Mouse (Mus musculus) adrenal gland, postnatal 36 days (tissue): Measurements from ENCODE around the gene Ncf1. TPM values are rescaled to one million over a fixed set of nuclear protein-coding genes. Genes with fewer than 3 reads are reported as not detected.

ENCODE experiments used
- DNase-seq, 2 experiments: peaks; one replicate each; pipeline ENCODE4 v3.0.0; 2021; ENCODE audit warnings: mixed read lengths in 1 of 2
- long read RNA-seq, 2 experiments: library from polyadenylated mRNA; stranded (forward); transcript quantifications; one replicate each; pipeline ENCODE4 v2.0.0; 2021; ENCODE audit warnings: borderline sequencing depth in 2 of 2
- total RNA-seq, 2 experiments: library from RNA; stranded (reverse); gene quantifications; 2 replicates each; pipeline ENCODE4 v1.2.3; 2021

Gene Ncf1
- total RNA-seq = 1 to 10 TPM; 5.2 to 9.7 TPM
- long read RNA-seq, experiment 1, partial matches to known transcripts = 0 of 3 reads
- long read RNA-seq, experiment 1, other reads (novel, unspliced or antisense) = 1 of 3 reads
- long read RNA-seq, experiment 2, partial matches to known transcripts = 1 of 4 reads
- long read RNA-seq, experiment 2, other reads (novel, unspliced or antisense) = 1 of 4 reads

DNA sequence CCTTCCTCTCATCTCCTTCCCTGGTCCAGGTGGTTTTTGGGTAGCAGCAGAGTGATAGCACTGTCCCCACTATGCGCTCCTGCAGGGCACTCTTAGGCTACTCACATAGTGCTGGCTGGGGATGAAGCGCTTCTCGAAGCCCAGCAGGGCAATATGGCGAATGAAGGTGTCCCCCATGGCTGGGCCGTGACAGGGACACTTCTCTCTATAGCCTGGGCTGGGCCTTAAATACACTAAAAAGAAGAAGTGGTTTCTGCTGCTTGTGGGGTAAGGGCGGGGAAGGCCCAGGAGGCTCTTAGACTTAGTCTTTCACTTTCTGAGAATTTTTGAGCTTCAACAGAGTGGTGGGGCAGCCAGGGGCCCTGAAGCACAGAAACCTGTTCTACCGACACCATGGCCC is at the start of gene Ncf1:
Gene Ncf1 (minus strand): TSS at position 235 of the 400 bp plus-strand sequence.
- DNase-seq = no peak

DNA sequence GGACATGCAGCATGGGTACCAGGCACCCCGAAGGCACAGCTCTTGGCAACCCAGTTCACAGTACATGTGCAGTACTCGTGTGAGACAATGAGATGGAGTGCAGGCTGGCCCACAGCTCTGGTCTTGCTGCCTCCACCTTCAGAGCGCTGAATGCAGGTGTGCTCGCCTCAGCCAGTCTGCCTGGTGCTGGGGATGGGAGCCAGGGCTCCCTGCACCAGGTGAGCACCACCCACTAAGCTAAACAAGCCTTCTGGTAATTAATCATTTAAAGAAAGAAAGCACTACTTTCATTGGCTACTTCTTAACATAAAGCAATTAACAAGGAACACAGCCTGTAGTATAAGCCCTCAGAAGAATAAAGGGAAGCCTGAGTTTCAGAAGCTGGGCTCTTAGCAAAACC is 47.7 kb upstream of the Ncf1 start:
- no peak for DNase-seq

DNA sequence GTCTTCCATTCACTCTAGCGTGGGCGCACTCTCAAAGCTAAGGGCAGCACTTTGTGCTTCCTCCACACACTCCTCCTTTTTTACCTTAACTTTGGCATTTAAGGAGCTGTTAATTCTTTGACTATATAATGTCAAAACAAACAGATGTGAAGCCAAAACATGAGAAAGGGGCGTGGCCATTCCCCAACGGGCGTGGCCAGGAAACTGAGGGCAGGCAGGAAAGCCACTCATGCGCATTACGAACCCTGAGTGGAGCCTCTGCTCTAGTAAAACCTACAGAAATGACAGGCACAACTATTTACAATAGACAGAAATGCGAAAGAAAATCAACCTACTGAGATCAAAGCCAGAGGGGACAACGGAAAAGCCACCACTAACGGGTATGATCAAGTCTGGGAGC is 46.1 kb upstream of the Ncf1 start:
- no peak for DNase-seq

DNA sequence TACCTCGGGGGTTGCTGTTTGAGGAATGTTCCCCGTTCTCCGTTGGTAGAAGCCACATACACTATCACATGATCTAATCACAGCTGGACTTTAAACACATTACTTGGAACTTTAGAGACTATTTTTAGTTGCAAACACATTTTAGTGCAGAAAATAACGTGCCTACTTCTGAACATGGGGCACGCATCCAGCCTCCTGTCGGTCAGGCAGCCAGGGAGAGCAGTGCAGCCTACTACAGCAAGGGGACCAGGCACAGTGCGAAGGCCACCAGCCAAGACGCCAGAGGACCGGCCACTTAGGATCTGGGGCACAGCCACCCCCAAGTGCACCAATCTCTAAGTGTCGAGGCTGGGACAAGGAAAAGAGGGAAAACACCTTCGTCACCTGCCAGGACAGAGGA is 45.6 kb upstream of the Ncf1 start:
- DNase-seq = no peak

DNA sequence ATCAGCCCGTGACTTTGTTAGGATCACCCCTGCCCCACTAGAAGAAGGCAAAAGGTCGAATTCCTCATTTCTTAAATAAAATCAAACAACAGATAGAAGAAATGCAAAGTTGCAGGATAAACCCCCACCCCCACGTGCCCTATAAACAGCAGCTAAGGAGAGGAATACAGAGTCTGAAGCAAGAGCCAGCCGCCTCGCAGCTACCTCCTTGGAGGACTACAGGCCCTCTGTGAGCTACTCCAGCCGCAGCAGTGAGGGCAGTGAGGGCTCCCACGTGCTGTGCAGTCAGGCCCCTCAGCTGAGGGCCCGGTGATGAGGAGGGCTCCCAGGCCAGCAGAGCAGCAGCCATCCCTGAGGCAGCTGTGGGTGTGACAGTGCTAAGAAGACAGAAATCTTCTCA is 44.3 kb upstream of the Ncf1 start:
- DNase-seq = no peak

DNA sequence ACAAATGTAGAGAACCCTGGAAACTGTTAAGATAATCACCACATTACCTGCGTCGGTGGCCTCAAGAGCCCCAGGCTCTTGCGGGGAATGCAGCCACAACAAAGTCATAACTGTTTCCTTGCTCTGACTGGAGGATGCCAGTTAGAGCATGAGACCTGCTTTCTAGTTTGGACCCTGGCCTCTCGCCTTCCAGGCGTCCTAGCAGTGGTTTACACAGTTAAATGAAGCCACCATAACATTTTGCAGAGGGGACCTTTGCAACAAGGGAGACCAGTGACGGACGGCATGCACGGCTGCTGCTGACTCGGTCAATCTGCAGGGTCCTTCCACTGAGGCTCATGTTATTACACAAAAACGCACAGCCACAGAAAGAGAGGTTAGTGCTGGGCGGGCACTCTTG is 43.3 kb upstream of the Ncf1 start:
- no peak for DNase-seq

DNA sequence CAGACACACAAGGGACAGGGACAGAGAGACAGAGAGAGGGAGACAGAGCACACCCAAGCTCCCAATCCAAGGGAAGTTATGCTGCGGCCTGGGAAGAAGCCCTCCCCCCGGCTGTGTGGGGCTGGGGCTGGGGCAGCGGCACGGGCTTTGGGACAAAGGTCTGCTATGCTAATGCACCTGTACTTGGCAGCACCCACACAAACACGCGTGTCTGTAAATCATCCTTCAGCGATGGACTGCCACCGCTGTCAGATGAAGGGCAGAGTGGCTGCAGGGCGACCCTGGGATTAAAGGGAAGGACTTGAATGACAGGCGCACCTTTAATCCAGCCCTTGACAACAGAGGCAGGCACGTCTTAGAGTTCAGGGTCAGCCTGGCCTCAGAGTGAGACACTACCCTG is 42.0 kb upstream of the Ncf1 start:
- no peak for DNase-seq

DNA sequence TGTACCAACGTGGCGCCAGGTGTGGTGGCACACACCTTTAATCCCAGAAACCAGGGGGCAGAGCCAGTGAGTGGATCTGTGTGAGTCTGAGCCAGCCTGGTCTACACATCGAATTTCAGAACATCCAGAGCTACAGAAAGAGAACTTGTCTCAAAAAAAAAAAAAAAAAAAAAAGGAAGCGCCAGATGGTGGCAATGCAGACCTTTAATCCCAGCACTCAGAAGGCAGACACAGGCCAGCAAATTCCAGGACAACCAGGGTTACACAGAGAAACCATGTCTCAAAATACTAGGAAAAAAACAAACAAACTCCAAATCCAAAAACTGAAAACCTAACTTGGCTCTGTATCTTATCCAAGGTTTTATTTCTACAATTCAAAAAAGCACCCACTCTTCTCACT is 41.1 kb upstream of the Ncf1 start:
- DNase-seq = no peak

DNA sequence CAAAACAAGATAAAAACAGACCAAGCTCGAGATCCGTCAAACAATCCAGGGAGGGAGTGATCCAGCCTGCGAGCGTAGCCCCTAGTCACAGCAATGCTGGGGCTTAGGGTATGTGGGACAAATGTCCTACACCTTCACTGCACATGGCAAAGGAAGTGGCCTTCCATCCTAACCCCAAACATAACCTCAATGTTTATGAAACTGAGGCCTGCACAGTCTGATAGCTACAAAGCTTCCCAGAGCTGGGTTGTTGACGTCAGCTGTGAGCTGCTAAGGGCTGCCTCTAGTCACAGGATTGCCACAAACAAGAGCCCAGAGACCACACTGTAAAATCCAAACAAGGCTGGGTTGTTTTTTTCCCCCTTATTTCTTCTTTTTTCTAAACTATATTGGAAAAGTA is 40.3 kb upstream of the Ncf1 start:
- no peak for DNase-seq

DNA sequence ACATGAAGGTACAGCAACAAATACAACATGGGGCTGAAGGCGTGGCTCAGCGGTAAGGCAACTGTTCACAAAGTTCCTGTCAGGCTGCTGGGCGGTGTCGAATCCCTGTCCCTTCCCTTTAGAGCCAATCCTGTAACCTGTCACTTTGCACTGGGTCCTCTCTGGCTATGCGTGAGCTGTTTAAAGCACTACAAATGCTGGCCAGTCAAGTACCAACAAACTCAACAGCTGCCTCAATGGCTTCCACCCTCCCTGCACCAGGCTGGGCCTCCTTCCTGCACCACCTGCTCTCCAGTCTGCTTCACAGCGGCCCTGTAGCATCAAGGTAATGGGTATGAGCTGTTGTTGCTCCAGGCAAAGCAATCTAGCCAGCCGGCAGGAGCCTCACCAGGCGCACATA is 39.3 kb upstream of the Ncf1 start:
- DNase-seq = no peak

DNA sequence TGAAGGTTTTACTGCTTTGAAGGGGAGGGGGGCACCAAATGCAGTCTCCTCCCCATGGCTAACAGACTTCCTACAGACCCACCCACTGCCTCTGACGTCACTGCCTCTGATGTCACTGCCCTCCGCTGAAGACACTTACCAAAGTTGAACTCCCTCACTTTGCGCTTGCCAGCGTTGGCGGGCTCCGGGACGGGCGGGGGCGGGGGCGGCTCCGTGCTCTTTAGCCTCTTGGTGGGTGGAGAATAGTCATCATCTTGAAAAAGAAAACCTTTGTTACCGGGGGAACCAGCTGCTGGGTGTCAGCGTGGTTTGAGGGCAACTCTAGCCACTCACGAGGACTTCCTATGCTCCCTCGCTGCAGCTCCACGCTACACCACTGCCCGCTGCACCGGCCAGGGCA is 37.0 kb upstream of the Ncf1 start:
- DNase-seq = no peak

DNA sequence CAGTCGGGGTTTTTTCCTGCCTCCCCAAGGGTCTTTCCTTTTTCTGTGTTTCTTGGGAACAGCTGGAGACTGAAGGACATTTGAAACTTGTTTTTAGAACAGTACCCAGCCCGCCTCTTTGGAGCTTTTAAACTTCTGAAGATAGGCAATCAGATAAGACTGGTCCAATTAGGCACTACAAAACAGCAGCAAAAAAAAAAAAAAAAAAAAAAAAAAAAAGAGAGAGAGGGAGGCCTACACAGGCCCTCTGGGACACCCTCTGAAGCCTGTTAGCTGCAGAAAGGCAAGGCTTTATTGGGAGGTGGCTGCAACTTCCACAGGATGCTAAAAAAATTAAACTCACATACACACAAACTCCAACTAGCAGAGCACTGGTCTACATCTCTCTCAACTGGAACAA is 36.5 kb upstream of the Ncf1 start:
- no peak for DNase-seq

DNA sequence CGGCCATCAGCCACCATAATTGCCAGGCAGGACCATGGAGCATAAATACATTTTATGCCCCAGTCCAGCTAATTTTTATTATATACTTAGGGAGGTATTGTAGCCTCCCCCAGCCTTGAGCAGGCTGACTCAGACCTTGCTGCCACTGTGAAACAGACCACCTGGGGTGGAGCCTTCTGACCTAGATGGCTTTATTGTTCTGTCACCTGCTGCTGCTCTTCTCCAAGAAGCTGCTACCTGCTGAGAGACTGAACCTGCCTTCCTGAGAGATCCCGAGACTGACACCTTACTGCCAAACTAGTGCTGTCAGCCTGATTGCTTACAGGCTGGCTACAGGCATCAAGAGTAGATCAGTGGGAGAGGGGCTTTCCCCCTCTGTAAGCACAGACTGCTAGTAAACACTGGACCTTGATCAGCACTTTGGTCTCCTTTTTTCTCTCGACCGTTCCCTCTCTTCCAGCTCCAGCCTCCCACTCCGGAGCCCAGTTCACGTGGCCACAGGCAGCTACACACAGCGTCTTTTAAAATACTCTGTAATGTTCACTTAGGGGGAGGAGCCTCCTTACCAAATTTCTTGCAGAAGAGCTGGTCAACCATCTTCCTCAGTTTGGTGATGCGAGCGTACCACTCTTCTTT is 30.7 kb upstream of the Ncf1 start:
- DNase-seq = no peak

DNA sequence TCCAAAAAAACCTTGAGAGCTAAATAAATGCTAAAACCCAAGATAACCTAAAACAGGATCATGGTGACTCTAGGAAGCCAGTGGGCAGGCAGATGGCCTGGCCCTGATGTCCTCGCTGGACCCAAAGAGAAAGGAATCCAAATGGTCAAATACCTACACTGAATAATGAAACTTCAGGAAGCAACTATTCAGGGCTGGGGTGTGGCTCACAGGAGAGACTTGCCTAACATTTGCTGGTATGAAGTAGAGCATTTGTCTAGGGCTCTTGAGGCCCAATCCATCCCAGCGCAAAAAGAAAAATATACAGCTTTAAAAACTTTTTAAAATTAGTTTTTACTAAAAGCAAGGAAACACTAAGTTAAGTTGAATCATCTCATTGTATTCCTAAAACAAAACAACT is 29.5 kb upstream of the Ncf1 start:
- DNase-seq = no peak

DNA sequence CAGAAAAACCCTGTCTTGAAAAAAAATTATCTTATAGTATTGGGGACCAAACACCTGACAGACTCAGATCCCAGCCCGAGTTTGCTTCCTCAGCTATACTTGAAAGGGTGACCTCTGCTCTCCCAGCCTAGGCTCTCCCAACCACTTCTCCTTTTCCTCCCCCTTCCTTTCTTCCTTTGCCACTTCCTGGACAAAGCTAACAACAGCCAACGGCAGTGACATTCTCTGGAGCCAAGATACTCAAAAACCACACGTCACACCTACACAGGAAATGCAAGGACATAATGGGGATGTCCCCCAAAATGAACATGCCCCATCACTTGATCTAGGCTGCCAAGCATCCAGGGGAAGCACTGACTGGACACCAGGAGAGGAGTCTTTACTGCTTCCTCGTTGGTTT is 29.0 kb upstream of the Ncf1 start:
- no peak for DNase-seq

DNA sequence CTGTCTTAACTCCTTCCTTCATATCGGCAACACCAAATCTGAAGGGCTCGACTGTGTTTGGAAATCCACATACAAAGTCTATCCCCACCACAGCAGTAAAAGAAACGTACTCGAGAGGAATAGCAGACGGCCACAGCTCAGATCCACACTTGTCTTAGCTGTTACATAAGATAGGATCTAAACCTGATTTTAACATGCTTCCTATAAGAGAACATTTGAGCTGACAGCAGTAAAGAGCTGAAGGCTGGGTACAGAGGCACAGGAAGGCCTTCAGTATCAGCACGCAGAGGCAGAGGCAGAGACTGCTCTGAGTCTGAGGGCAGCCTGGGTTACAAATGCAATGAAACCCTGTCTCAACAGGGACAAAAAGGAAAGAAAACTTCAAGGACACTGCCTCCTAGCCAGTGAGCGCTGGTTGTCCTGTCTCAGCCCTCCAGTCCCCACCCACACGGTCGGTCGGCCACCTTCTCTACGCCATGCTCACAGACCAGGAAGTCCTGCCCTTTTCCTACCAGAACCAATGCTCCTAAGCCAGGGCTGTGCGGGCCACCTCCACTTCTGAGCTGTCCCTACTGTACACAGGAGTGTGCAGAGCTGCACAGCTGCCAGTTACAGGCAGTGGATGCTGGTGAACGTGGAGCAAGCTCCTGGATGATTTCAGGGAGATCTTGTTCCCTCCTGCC is 28.1 kb upstream of the Ncf1 start:
- peak in 1 of 2 experiments; percentile 37 for DNase-seq

DNA sequence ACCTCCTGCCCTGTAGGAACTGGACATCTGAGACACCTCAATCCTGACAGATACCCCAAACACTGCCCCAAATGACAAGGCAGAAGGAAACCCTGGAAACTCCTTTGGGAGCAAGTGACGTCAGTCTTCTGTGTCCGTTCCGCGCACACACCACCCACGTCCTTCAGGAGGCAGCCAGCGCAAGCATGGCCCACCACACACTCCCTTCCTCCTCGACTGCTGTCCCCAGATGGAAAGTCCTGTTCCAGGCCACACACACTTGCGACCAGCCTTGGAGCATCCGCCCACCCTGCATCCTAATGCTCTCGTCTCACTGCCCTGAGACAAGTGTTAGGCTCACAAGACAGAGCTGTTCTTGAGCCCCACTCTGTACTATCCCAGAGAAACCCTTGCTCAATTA is 25.9 kb upstream of the Ncf1 start:
- no peak for DNase-seq

DNA sequence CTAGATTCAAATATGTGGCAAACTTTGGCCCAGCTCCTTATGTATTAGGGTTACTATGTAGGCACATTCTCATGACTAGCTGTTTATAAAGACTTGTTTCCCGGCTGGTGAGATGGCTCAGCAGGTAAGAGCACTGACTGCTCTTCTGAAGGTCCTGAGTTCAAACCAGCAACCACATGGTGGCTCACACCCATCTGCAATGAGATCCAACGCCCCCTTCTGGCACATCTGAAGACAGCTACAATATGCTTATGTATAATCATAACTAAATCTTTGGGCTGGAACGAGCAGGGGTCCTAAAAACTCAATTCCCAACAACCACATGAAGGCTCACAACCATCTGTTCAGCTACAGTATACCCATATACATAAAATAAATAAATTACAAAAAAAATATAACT is 24.4 kb upstream of the Ncf1 start:
- DNase-seq = no peak

DNA sequence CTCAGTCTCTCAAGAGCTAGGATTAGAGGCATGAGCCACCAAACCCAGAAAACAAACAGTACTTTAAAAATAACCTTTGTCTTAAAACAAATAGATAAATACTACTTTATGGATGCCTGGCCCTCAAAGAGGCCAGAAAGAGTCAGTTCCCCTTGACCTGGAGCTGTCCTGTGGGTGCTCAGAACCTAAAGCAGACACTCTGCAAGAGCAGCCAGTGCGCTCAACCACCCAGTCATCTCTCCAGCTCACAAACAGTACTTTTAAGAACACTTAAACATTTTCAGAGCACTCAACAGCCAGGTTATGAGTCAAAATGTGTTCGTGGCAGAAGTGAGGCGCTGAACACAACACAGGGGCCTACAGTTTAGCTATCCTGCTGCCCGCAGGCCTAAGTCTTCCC is 21.7 kb upstream of the Ncf1 start:
- no peak for DNase-seq

DNA sequence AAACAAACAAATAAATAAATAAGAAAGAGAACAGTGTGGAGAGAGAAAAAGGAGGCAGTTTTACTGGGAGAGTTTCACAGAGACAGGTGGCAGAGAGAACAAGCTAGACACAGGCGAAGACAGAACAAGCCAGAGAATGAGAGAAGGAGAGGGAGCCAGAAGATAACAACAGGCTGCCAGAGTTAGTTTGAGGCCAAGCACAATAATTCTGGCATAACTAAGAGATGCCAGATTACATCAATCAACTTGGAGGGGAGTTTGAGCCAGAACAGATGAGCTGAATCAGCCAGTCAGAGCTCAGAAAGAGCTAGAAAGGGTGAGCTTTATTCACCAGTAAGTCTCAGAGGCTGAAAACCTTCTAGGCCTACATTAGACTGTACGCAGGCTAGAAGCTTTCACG is 21.2 kb upstream of the Ncf1 start:
- DNase-seq = no peak

DNA sequence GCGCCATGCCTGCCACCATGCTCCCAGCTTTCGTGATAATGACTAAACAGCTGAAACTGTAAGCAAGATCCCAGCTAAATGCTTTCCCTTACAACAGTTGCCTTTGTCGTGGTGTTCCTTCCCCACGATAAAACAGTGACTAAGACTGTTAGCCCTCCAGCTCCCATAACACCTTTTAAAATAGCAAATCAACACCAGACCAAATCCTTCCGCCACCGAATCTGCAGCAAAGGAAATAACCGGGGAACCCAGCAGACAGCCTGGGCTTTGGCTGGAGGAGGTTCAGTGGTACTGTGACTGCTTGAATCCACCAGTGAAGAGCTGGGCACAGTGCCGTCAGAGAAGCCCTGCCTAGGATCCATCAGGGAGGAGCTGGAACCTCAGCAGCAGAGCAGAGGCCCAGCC is 19.8 kb upstream of the Ncf1 start:
- DNase-seq = no peak

DNA sequence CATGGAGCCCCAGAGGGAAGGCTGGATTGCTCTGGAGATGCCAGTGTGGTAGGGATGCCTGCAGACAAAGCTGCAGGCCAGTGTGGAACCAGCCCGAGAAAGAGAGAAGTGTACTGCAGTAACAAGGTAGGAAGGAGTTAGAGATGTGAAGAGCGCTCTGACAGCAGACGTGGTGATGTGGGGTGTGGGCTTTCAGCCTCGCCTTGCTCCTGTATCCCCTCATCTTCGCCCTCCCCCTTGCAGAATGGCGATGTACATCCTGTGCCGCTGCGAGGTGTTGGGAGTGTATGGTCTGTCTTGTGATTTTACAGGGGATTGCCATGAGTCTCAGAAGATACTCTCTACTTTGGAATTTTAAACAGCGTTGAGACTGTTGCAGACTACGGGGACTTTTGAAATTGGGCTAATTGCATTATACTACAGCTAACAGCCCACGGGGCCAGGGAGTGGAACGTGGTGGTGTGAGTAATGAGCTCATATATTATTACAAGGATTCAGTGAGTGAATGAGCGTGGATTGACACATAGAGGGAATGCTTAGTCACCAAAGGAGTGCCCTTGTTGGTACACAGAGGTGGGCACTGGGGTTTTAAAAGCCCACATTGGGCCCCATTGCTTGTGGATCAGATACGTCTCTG is 19.3 kb upstream of the Ncf1 start:
- no peak for DNase-seq

DNA sequence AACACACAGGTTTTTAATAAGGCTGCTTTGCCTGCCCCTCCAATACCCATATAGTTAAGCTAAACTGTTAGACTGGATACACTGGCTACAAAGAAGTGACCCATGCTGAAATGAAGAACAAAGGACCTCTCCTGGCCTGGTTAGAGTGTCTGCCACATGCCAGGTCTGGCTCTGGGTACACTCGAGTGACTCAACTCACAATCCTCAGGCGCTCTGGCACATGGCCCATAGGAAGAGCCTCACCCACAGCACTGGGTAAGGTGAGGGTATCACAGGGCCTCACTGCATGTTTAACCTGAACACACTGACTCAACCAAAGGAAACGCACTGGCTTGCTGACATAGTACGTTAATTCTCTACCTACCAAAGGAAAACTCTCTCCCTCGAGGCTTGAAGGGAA is 16.7 kb upstream of the Ncf1 start:
- DNase-seq = peak; percentile 71 to 73

DNA sequence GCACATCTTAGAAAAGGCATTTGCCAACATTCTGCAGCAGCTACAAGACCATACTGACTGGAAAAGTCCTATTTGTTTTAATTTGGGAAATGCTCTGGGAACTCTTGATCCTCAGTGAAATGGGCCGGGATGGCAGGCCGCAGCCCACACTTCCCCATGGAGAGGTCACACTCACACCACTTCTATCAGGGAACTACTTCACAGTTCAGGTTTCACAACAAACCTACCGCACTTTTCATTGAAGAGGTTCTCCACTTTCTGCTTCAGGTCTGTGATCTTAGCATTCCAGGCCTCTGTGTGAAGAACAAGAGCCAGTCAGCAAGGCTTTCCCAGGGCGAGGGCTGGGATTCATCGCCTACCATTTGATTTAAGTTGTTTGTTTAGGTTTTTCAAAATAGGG is 15.5 kb upstream of the Ncf1 start:
- no peak for DNase-seq
